Mouse (Mus musculus) neural tube, embryonic 14.5 days (tissue): ENCODE data around the gene Kat8. TPM values are rescaled to one million over a fixed set of nuclear protein-coding genes. Genes with fewer than 3 reads are reported as not detected.

Source experiments
- polyA plus RNA-seq: library from polyadenylated mRNA; unstranded; fragments of >200 nt; fragmentation: Nextera tagmentation; extraction: Ambion mirVana; gene quantifications from 2 replicates; pipeline ENCODE4 v1.2.1, GENCODE M21; 2014

The Kat8 gene
- polyA plus RNA-seq, 1 experiment from 2014 or later: 49.4 TPM

Other genes with a start within 250 kb of the Kat8 start
- 36.0 and 45.7 TPM in 2 replicates for gene Bcl7c, start 203.6 kb upstream of the Kat8 start, polyA plus RNA-seq
- 2.7 and 3.6 TPM in 2 replicates for gene Ctf1, start 199.8 kb upstream of the Kat8 start, polyA plus RNA-seq
- 0.27 TPM in 1 of 2 replicates, not detected in the other for gene Ctf2, start 180.3 kb upstream of the Kat8 start, polyA plus RNA-seq
- 6.5 and 9.1 TPM in 2 replicates for gene Fbxl19, start 168.0 kb upstream of the Kat8 start, polyA plus RNA-seq
- gene Orai3, start 142.7 kb upstream of the Kat8 start, polyA plus RNA-seq: 4.6 and 6.8 TPM in 2 replicates
- 22.4 and 23.3 TPM in 2 replicates for gene Setd1a, start 135.8 kb upstream of the Kat8 start, polyA plus RNA-seq
- gene Gm49388, start 126.9 kb upstream of the Kat8 start, polyA plus RNA-seq: 0.64 TPM in 1 of 2 replicates, not detected in the other
- 7.0 and 9.6 TPM in 2 replicates for gene Hsd3b7, start 111.9 kb upstream of the Kat8 start, polyA plus RNA-seq
- 9.8 and 13.5 TPM in 2 replicates for gene Stx4a, start 88.2 kb upstream of the Kat8 start, polyA plus RNA-seq
- gene Stx1b, start 88.0 kb upstream of the Kat8 start, polyA plus RNA-seq: 65.9 and 66.9 TPM in 2 replicates
- 12.0 and 13.1 TPM in 2 replicates for gene Zfp646, start 36.3 kb upstream of the Kat8 start, polyA plus RNA-seq
- 29.7 and 30.7 TPM in 2 replicates for gene Zfp668, start 35.7 kb upstream of the Kat8 start, polyA plus RNA-seq
- 0.37 and 0.57 TPM in 2 replicates for gene Prss53, start 21.5 kb upstream of the Kat8 start, polyA plus RNA-seq
- 0.40 and 0.54 TPM in 2 replicates for gene Gm21974, start 17.1 kb upstream of the Kat8 start, polyA plus RNA-seq
- 59.2 and 81.7 TPM in 2 replicates for gene Vkorc1, start 16.9 kb upstream of the Kat8 start, polyA plus RNA-seq
- gene Bckdk, start 8.4 kb upstream of the Kat8 start, polyA plus RNA-seq: 58.0 and 65.8 TPM in 2 replicates
- 0.39 TPM in 1 of 2 replicates, not detected in the other for gene Prss8, start 17.6 kb downstream of the Kat8 start, polyA plus RNA-seq
- 14.4 and 14.8 TPM in 2 replicates for gene Prss36, start 34.2 kb downstream of the Kat8 start, polyA plus RNA-seq
- 47.6 and 52.2 TPM in 2 replicates for gene Fus, start 54.9 kb downstream of the Kat8 start, polyA plus RNA-seq
- gene Pycard, start 81.4 kb downstream of the Kat8 start, polyA plus RNA-seq: 4.6 and 6.1 TPM in 2 replicates
- not detected in 2 replicates for gene Trim72, start 91.4 kb downstream of the Kat8 start, polyA plus RNA-seq
- 0.25 and 1.2 TPM in 2 replicates for gene Itgam, start 150.1 kb downstream of the Kat8 start, polyA plus RNA-seq
- not detected in 2 replicates for gene Gm49368, start 150.2 kb downstream of the Kat8 start, polyA plus RNA-seq
- 0.15 TPM in 1 of 2 replicates, not detected in the other for gene Itgax, start 217.0 kb downstream of the Kat8 start, polyA plus RNA-seq
- not detected in 2 replicates for gene Itgad, start 241.9 kb downstream of the Kat8 start, polyA plus RNA-seq